Mouse (Mus musculus) right cerebral cortex, postnatal 25 days (tissue): ENCODE data around the gene Rbm14.
"Not testable (repeated sequence)": the region's sequence is repeated elsewhere in the genome, so short reads cannot be mapped to it uniquely, and the experiment has no call there.

Source experiments
- DNase-seq: peaks from one replicate; pipeline ENCODE4 v3.0.0; 2022

Gene Rbm14

GRCm38 (mm10) chr19:4812334-4812949 is 1.0 kb upstream of the Rbm14 start:
- not testable (repeated sequence) for DNase-seq

- no peak for DNase-seq
Measured at GRCm38 (mm10) chr19:4811909-4812242, 442 bp upstream of the Rbm14 start.

DNA sequence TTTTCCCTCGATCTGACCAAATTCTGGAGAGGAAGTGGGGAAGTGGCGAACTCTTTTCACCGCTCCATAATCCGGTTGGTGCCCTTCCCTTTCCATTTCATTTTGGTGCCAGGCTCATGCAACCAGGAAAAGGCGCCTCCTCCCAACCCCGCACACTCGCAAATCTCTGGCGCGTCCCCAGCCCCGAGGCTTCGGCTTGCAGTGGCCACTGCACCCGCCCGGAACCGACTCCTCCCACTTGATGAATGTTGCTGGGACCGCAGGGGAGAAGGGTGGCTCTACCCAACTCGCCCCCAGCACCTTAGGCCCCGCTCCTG is 730 bp downstream of the Rbm14 start:
- DNase-seq, result no peak

- DNase-seq, result no peak
Measured at GRCm38 (mm10) chr19:4810309-4810708, 1.1 kb downstream of the Rbm14 start.

DNA sequence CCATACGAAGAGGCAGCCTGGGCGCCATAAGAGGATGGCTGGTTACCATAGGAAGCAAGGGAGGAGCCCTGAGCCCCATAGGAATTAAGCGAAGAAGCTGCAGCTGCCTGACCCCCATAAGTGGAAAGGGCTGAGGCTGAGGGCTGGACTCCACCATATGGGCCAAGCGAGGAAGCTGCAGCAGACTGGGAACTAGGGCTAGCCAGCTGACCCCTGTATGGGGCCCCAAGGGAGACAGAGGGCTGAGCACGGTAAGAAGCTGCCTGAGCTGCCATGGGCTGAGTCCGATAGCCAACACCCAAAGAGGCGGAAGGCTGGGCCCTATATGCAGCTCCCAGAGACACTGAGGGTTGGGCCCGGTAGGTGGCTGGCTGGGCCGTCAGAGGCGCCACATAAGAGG is 8.2 kb downstream of the Rbm14 start:
- DNase-seq, result no peak

- DNase-seq, result no peak
Measured at GRCm38 (mm10) chr19:4802691-4803091, 8.7 kb downstream of the Rbm14 start.

GRCm38 (mm10) chr19:4799083-4799482 is 12.4 kb downstream of the Rbm14 start:
- DNase-seq, result no peak

DNA sequence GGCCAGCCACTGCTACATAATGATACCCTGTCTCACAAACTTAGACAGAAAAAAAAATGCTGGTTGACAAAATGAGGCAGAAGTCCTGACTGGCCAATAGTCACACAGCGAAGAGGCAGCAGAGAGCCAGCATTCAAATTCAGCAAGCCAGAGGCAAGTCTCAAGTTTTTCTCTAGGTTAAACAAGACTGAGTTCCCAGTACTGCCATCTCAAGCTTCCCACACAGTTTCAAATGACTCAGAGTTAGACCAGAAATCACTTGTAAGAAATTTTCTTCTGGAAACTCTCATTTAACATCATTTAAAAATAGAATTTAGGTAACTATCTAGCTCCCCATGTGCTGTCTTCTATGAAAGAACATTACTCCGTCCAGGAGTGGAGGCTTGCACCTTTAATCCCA is 13.6 kb downstream of the Rbm14 start:
- no peak for DNase-seq

- no peak for DNase-seq
Measured at GRCm38 (mm10) chr19:4795929-4796328, 15.5 kb downstream of the Rbm14 start.

- DNase-seq, result peak; percentile 98
Measured at GRCm38 (mm10) chr19:4793831-4794422, 17.5 kb downstream of the Rbm14 start, which contains the start of gene Rbm4. TSS of gene Rbm4 (minus strand) at chr19:4793901.

- DNase-seq, result no peak
Measured at GRCm38 (mm10) chr19:4793281-4793830, 18.1 kb downstream of the Rbm14 start.

- no peak for DNase-seq
Measured at GRCm38 (mm10) chr19:4786313-4786712, 25.1 kb downstream of the Rbm14 start.

DNA sequence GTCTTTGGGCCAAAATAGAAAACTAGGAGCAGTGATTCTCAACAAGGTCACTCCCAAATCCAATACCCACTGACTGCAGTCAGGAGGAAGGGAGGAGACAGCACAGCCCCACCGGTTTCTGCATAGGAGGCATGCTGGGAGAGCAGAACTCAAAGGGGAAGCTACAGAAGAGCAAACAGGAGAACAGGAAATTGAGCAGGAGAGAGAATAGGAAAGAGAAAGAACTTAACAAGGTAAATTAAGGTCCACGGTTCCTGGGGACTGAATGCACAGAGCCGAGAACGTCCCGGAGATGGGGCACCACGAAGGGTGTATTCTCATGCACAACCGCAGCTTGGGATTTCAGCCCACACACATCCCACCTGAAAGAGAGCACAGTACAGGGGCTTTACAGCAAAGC is 26.2 kb downstream of the Rbm14 start:
- no peak for DNase-seq

- no peak for DNase-seq
Measured at GRCm38 (mm10) chr19:4782891-4783290, 28.5 kb downstream of the Rbm14 start.

DNA sequence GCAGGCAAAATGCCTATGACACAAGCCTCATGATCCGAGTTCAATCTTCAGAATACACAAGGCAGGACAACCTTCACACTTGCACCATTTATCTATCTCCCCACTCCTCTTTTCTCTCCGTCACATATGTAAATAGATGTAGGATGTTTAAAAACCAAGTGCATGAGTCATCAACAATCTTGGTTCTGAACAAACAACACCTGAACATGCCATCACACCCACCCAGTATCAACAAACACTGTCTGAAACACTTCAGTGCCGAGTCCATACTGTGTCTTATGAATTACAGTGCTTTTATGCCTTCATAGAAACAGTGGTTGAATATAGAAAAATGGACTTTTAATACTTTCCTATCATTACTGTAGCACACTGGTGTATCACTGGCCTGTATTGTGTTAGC is 38.6 kb downstream of the Rbm14 start:
- no peak for DNase-seq

DNA sequence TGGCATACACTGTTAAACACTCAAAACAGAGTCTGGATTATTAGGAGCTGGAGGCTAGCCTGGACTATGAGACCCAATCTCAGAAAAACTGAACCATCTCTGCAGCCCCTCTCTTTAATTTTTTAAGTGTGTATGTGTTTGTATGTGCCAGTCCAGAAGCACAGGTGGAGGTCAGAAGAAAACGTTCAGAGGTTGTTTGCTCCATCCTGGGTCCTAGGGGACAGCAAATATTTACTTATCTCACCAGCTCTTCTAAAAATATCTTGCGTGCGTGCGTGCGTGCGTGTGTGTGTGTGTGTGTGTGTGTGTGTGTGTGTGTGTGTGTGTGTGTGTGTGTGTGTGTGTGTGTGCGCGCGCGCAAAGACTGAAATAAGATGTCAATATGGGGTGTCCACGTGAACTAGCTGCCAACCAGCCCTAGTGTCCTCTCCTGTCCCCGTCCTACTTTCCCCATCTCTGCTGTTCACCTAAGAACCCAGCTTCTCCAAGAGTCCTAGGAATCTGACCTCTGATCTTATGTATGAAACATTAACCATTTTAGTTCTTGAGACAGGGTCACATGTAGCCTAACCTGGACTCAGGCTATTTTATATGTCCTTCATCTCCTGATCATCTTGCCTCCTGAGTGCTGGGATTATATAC is 43.8 kb downstream of the Rbm14 start:
- DNase-seq, result no peak

GRCm38 (mm10) chr19:4762876-4763275 is 48.6 kb downstream of the Rbm14 start:
- no peak for DNase-seq

DNA sequence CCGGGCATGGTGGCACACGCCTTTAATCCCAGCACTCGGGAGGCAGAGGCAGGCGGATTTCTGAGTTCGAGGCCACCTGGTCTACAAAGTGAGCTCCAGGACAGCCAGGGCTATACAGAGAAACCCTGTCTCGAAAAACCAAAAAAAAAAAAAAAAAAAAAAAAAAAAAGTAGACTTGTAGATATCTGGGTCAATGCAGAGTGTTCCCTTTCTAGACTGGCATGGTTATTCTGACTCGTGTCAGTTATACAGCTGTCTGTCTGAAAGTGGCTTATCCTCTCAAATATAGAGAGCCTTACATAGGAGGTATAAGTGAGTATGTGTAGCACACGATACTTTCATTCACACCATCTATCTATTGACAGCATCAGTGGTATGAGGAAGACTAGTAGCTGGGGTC is 50.9 kb downstream of the Rbm14 start:
- DNase-seq, result not testable (repeated sequence)

DNA sequence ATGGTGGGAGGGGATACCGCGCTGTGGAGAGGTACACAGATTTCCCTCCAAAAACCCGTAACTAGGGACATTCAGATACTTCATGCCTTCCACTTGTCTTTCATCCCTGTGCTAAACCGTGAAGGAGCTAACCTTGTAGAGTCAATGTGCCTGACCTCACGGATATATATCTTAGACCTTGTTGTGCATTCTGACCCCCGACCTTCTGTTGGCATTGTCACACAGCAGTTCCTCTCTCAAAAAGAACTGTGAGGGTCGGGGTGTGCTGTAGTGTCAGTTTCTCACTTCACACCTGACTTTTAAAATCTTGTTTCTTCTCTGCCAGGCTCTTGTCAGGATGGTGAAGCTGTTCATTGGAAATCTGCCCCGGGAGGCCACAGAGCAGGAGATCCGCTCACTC is 54.5 kb downstream of the Rbm14 start:
- DNase-seq, result no peak

DNA sequence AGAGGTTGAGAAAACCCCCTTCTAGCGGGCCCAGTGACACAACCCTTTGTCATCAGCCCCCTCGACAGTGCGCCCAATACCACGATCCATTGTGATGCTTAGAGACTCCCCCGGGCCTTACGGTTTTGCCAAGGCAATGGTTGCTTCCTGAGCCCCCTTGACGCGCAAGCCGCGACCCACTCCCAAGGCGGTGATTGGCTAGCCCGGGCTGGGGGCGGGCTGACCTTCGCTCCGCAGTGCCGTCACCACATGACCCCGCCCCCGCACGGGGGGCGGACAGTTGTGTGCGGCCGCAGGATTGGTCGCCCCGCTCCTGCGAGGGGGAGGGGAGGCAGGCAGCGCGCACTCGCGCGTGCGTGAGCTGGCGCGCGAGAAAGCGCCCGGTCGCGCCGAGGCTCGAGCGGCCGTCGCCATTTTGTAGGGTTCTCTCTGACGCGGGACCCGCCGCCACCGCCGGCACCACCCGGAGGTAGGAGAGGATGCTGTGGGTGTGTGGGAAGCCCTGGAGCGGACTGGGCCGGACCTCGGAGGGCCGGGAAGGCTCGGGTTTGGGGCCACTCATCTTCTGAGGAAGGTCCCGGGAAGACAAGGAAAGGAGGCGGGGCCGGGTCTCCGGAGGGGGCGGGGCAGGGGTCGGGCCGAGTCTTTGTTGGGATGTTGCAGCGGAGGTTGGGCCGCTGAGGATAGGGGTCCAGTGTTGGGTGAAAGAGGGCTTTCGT is 55.1 kb downstream of the Rbm14 start, which contains the start of gene Rbm4b:
TSS of gene Rbm4b (plus strand) at position 305 of the 719 bp plus-strand sequence.
- DNase-seq, result peak; percentile 97

DNA sequence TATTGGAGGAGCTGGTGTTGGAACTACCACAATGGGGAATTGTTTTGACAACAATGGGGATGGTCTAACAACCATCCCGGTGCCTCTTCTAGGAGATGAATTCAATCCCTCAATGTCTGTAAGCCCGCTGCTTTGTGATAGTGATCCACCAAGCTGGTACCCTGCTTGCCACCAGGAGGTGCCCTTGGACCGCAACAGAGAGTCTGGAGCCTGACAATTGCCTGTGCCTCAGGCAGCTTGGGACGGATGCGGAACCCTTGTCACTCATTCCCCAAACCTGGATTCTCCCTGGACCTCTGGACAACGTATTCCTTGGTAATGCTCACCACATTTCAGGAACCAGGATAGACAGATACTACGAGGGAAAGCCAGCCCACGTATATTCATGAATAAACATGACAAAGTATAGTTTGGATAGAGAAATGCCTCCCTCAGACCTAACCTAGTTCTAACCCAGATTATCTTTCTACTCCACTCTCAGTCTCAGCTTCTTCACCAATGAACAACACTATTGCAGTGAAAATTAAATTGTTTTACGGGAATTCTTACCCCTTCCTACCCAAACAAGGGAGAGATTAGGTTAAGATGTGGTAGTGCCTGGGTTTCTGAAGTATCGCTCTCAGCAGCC is 55.8 kb downstream of the Rbm14 start:
- DNase-seq, result peak; percentile 84
